ENCODE assay signal across 10 mouse cellular contexts in genomic region chr2:131128211-131128610, GRCm38 (mm10). TPM values are rescaled to one million over a fixed set of nuclear protein-coding genes. Genes with fewer than 3 reads are reported as not detected.
DNase-seq lines count a peak whose midpoint lies in the region; ATAC-seq and TF ChIP-seq lines count a peak whose summit lies in the region.
"Had no signal": no experiment of that assay in that cellular context is flagged by ENCODE, and none has a peak within 500 bp of the region (broad histone marks: within the 10 kb centered on the region; RNA-seq: fewer than 3 reads in every experiment).

No protein-coding gene starts in this region.

- intact Hi-C loops in left cerebral cortex, adult 2 months (cut with DNase I): no loop called here
- intact Hi-C loops in left cerebral cortex, postnatal 25 days (cut with DNase I): no loop called here

- H3K36me3 ChIP-seq in heart, embryonic 13.5 days: peaks cover 5% of the 10 kb centered on the region; the same call in 1 of the 2 replicates
- peaks cover 11% of the 10 kb centered on the region for H3K36me3 ChIP-seq in limb, embryonic 14.5 days (ENCODE audit: control insufficient read depth, insufficient read depth, low read length)
- H3K36me3 ChIP-seq in neural tube, embryonic 11.5 days (ENCODE audit: control insufficient read depth, insufficient read depth, low read length): no peaks in the 10 kb centered on the region

- peak overlapping the region; percentile 45 for H3K4me3 ChIP-seq in left cerebral cortex, adult 2 months
- peak overlapping the region; percentile 68 for H3K4me3 ChIP-seq in heart, embryonic 13.5 days
- H3K4me3 ChIP-seq in limb, embryonic 14.5 days (replicated peaks; ENCODE audit: low read length): peak overlapping the region; percentile 77
- H3K4me3 ChIP-seq in neural tube, embryonic 11.5 days (ENCODE audit: low read depth, low read length): peak overlapping the region; percentile 48; the same call in 1 of the 2 replicates

- DNase-seq in left cerebral cortex, adult 2 months (ENCODE audit: extremely low spot score in 1 of 2, low spot score in 2 of 2): no peak
- DNase-seq in left cerebral cortex, postnatal 25 days (ENCODE audit: low spot score in 2 of 2): no peak
- no peak for DNase-seq in limb, embryonic 14.5 days (ENCODE audit: low spot score)
- DNase-seq in neural tube, embryonic 11.5 days (ENCODE audit: low spot score): no peak
- DNase-seq in cerebellum, postnatal 4 days (ENCODE audit: low spot score in 2 of 2): no peak
- DNase-seq in adrenal gland, adult 18-20 months (ENCODE audit: low spot score in 2 of 2): no peak
- no peak for DNase-seq in adrenal gland, postnatal 14 days

- peaks cover 53% of the 10 kb centered on the region for H3K4me1 ChIP-seq in heart, embryonic 13.5 days
- peaks cover 23% of the 10 kb centered on the region for H3K4me1 ChIP-seq in limb, embryonic 14.5 days (ENCODE audit: control insufficient read depth, insufficient read depth, low read length)
- H3K4me1 ChIP-seq in neural tube, embryonic 11.5 days (ENCODE audit: control insufficient read depth, insufficient read depth, low read length): peaks cover 16% of the 10 kb centered on the region

- 79% methylated on average over 5 of the region's 5 CpGs for WGBS in heart, embryonic 13.5 days
- WGBS in limb, embryonic 14.5 days: 70% methylated on average over 5 of the region's 5 CpGs
- 75% methylated on average over 5 of the region's 5 CpGs for WGBS in neural tube, embryonic 11.5 days

- H3K27ac ChIP-seq in left cerebral cortex, adult 2 months: peak overlapping the region; percentile 69; the same call in 1 of the 2 replicates
- H3K27ac ChIP-seq in heart, embryonic 13.5 days (replicated peaks): 0 out of 2 replicates have a peak overlapping the region, but pooled peaks have one; percentile 83
- no peak overlapping the region for H3K27ac ChIP-seq in limb, embryonic 14.5 days (replicated peaks; ENCODE audit: low read depth, low read length)
- no peak overlapping the region for H3K27ac ChIP-seq in neural tube, embryonic 11.5 days (ENCODE audit: low read depth, low read length)

- no peak for TF ChIP-seq CTCF in left cerebral cortex, adult 2 months (IDR thresholded peaks at IDR 0.05)

- TF ChIP-seq POLR2A in limb, embryonic 14.5 days (IDR thresholded peaks at IDR 0.05; ENCODE audit: borderline replicate concordance, extremely low read depth, insufficient read depth, insufficient read length): no peak

- no peak for ATAC-seq in heart, embryonic 13.5 days (ENCODE audit: extremely low read depth, insufficient number of reproducible peaks, low FRiP score, low TSS enrichment)
- no peak for ATAC-seq in limb, embryonic 14.5 days (ENCODE audit: low FRiP score, low read depth)
- no peak for ATAC-seq in neural tube, embryonic 11.5 days (ENCODE audit: insufficient read depth, low FRiP score, low TSS enrichment)
- ATAC-seq: Patski had no signal

- H3K27me3 ChIP-seq in heart, embryonic 13.5 days (replicated peaks): no peaks in the 10 kb centered on the region
- H3K27me3 ChIP-seq in limb, embryonic 14.5 days (ENCODE audit: control insufficient read depth, insufficient read depth, low read length): no peaks in the 10 kb centered on the region
- H3K27me3 ChIP-seq in neural tube, embryonic 11.5 days (ENCODE audit: control insufficient read depth, insufficient read depth, low read length): no peaks in the 10 kb centered on the region

- peak overlapping the region; percentile 90 for H3K9ac ChIP-seq in heart, embryonic 13.5 days
- H3K9ac ChIP-seq in limb, embryonic 14.5 days (ENCODE audit: low read depth, low read length, severe bottlenecking): peak overlapping the region; percentile 94
- H3K9ac ChIP-seq in neural tube, embryonic 11.5 days (ENCODE audit: low read length): no peak overlapping the region; the same call in 1 of the 2 replicates

- no peaks in the 10 kb centered on the region for H3K9me3 ChIP-seq in heart, embryonic 13.5 days
- no peaks in the 10 kb centered on the region for H3K9me3 ChIP-seq in limb, embryonic 14.5 days (ENCODE audit: control insufficient read depth, low read length)
- no peaks in the 10 kb centered on the region for H3K9me3 ChIP-seq in neural tube, embryonic 11.5 days (ENCODE audit: control insufficient read depth, low read length)

- peak overlapping the region; percentile 83 for H3K4me2 ChIP-seq in heart, embryonic 13.5 days
- H3K4me2 ChIP-seq in limb, embryonic 14.5 days (replicated peaks; ENCODE audit: low read depth, low read length, severe bottlenecking): peak overlapping the region; percentile 77
- peak overlapping the region; percentile 80 for H3K4me2 ChIP-seq in neural tube, embryonic 11.5 days (ENCODE audit: low read depth)

RNA-seq across cellular contexts. Expression of gene Hspa12b, which starts 1.1 kb away (rescaled TPM):
- total RNA-seq in left cerebral cortex, adult 2 months (2021): 10 to 100 TPM; 10.1 to 12.8 TPM
- total RNA-seq in left cerebral cortex, postnatal 25 days (2021): 1 to 10 TPM; 8.9 TPM
- 8.1 and 8.4 TPM in 2 replicates for polyA plus RNA-seq in heart, embryonic 13.5 days (2015; fragmentation: Nextera tagmentation; extraction: Ambion mirVana)
- polyA plus RNA-seq in limb, embryonic 14.5 days (2012; rRNA removed): 42.7 and 54.6 TPM in 2 replicates
- 10.2 and 10.9 TPM in 2 replicates for polyA plus RNA-seq in limb, embryonic 14.5 days (2014; fragmentation: Nextera tagmentation; extraction: Ambion mirVana)
- polyA plus RNA-seq in neural tube, embryonic 11.5 days (2014; fragmentation: Nextera tagmentation; extraction: Ambion mirVana): 4.5 and 5.0 TPM in 2 replicates
- 10 to 100 TPM in 1 of 2 experiments, 1 to 10 TPM in 1; 8.4 to 11.1 TPM for total RNA-seq in adrenal gland, adult 18-20 months (2021)
- 23.3 and 26.1 TPM in 2 replicates for total RNA-seq in adrenal gland, postnatal 14 days (2021)

RNA-seq across cellular contexts. Expression of gene Gm11037, which starts 5.1 kb away (rescaled TPM):
- total RNA-seq in left cerebral cortex, adult 2 months (2021): not detected
- not detected for total RNA-seq in left cerebral cortex, postnatal 25 days (2021)
- not detected in 2 replicates for polyA plus RNA-seq in heart, embryonic 13.5 days (2015; fragmentation: Nextera tagmentation; extraction: Ambion mirVana)
- polyA plus RNA-seq in limb, embryonic 14.5 days (2012; rRNA removed): not detected in 2 replicates
- polyA plus RNA-seq in limb, embryonic 14.5 days (2014; fragmentation: Nextera tagmentation; extraction: Ambion mirVana): not detected in 2 replicates
- polyA plus RNA-seq in neural tube, embryonic 11.5 days (2014; fragmentation: Nextera tagmentation; extraction: Ambion mirVana): not detected in 2 replicates
- total RNA-seq in adrenal gland, adult 18-20 months (2021): not detected
- not detected in 2 replicates for total RNA-seq in adrenal gland, postnatal 14 days (2021)
- polyA plus RNA-seq: neural tube, embryonic 14.5 days; Patski had no signal

RNA-seq across cellular contexts. Expression of gene 1700037H04Rik, which starts 31.7 kb away (rescaled TPM):
- 10 to 100 TPM; 63.7 to 76.7 TPM for total RNA-seq in left cerebral cortex, adult 2 months (2021)
- 10 to 100 TPM; 71.7 to 75.8 TPM for total RNA-seq in left cerebral cortex, postnatal 25 days (2021)
- 69.0 and 71.4 TPM in 2 replicates for polyA plus RNA-seq in heart, embryonic 13.5 days (2015; fragmentation: Nextera tagmentation; extraction: Ambion mirVana)
- polyA plus RNA-seq in limb, embryonic 14.5 days (2012; rRNA removed): 62.7 and 76.1 TPM in 2 replicates
- polyA plus RNA-seq in limb, embryonic 14.5 days (2014; fragmentation: Nextera tagmentation; extraction: Ambion mirVana): 59.4 and 67.4 TPM in 2 replicates
- polyA plus RNA-seq in neural tube, embryonic 11.5 days (2014; fragmentation: Nextera tagmentation; extraction: Ambion mirVana): 126 and 130 TPM in 2 replicates
- 100 to 1,000 TPM; 103 to 273 TPM for total RNA-seq in adrenal gland, adult 18-20 months (2021)
- 69.4 and 79.8 TPM in 2 replicates for total RNA-seq in adrenal gland, postnatal 14 days (2021)

RNA-seq across cellular contexts. Expression of gene Siglec1, which starts 41.6 kb away (rescaled TPM):
- under 1 TPM; 0.44 to 0.45 TPM for total RNA-seq in left cerebral cortex, adult 2 months (2021)
- total RNA-seq in left cerebral cortex, postnatal 25 days (2021): under 1 TPM; 0.23 to 0.28 TPM
- 0.31 and 0.33 TPM in 2 replicates for polyA plus RNA-seq in heart, embryonic 13.5 days (2015; fragmentation: Nextera tagmentation; extraction: Ambion mirVana)
- polyA plus RNA-seq in limb, embryonic 14.5 days (2012; rRNA removed): 0.87 and 1.2 TPM in 2 replicates
- 0.51 and 0.94 TPM in 2 replicates for polyA plus RNA-seq in limb, embryonic 14.5 days (2014; fragmentation: Nextera tagmentation; extraction: Ambion mirVana)
- 0.04 and 0.12 TPM in 2 replicates for polyA plus RNA-seq in neural tube, embryonic 11.5 days (2014; fragmentation: Nextera tagmentation; extraction: Ambion mirVana)
- total RNA-seq in adrenal gland, adult 18-20 months (2021): 1 to 10 TPM; 5.3 to 5.8 TPM
- 2.3 and 8.2 TPM in 2 replicates for total RNA-seq in adrenal gland, postnatal 14 days (2021)

RNA-seq across cellular contexts. Expression of gene Cenpb, which starts 51.7 kb away (rescaled TPM):
- total RNA-seq in left cerebral cortex, adult 2 months (2021): 10 to 100 TPM; 65.3 to 69.8 TPM
- total RNA-seq in left cerebral cortex, postnatal 25 days (2021): 10 to 100 TPM; 77.3 to 78.8 TPM
- 6.8 and 7.0 TPM in 2 replicates for polyA plus RNA-seq in heart, embryonic 13.5 days (2015; fragmentation: Nextera tagmentation; extraction: Ambion mirVana)
- polyA plus RNA-seq in limb, embryonic 14.5 days (2012; rRNA removed): 48.3 and 56.4 TPM in 2 replicates
- polyA plus RNA-seq in limb, embryonic 14.5 days (2014; fragmentation: Nextera tagmentation; extraction: Ambion mirVana): 9.2 and 12.2 TPM in 2 replicates
- polyA plus RNA-seq in neural tube, embryonic 11.5 days (2014; fragmentation: Nextera tagmentation; extraction: Ambion mirVana): 10.3 and 10.8 TPM in 2 replicates
- total RNA-seq in adrenal gland, adult 18-20 months (2021): 10 to 100 TPM; 51.3 to 63.4 TPM
- 65.6 and 70.4 TPM in 2 replicates for total RNA-seq in adrenal gland, postnatal 14 days (2021)

Comparison
In these comparisons a context has a peak if more than half of its experiments do, and no peak if none do; other contexts are left out.
1. H3K27ac ChIP-seq: peak in left cerebral cortex, adult 2 months (single experiment) and heart, embryonic 13.5 days (single experiment); none in limb, embryonic 14.5 days (single experiment) and neural tube, embryonic 11.5 days (single experiment).
2. Peak in every context shown above with its lines, with median percentiles within 50 percentile points of each other: H3K4me3 ChIP-seq and H3K4me2 ChIP-seq.